Mouse (Mus musculus) hindbrain, embryonic 15.5 days (tissue): ENCODE results near the gene Slc25a1. TPM values are rescaled to one million over a fixed set of nuclear protein-coding genes. Genes with fewer than 3 reads are reported as not detected.

Experiments
- ATAC-seq: fragments of 200-750 bp; cut with Nextera tagmentation; 2 replicates; pipeline ENCODE4 v1.8.0; 2017; ENCODE audit warnings: low read depth, moderate number of reproducible peaks, moderate TSS enrichment; ENCODE audit not compliant: low FRiP score
- H3K27ac ChIP-seq: fragments of 300-500 bp; sonication (generic); replicated peaks from 2 replicates; pipeline ENCODE4 v1.5.1; 2015; ENCODE audit warnings: mild to moderate bottlenecking, inconsistent platforms
- H3K27me3 ChIP-seq: fragments of 300-500 bp; sonication (generic); 2 replicates; pipeline ENCODE4 v1.6.1; 2015; ENCODE audit warnings: control low read depth, inconsistent platforms
- H3K36me3 ChIP-seq: fragments of 300-500 bp; sonication (generic); 2 replicates; pipeline ENCODE4 v1.6.1; 2015; ENCODE audit warnings: control low read depth, inconsistent platforms
- H3K4me1 ChIP-seq: fragments of 300-500 bp; sonication (generic); replicated peaks from 2 replicates; pipeline ENCODE4 v1.6.1; 2015; ENCODE audit warnings: control low read depth, inconsistent platforms
- H3K4me2 ChIP-seq: fragments of 300-500 bp; sonication (generic); 2 replicates; pipeline ENCODE4 v1.6.1; 2015; ENCODE audit warnings: moderate library complexity, mild to moderate bottlenecking, inconsistent platforms
- H3K4me3 ChIP-seq: fragments of 300-500 bp; sonication (generic); 2 replicates; pipeline ENCODE4 v1.5.1; 2015; ENCODE audit warnings: mild to moderate bottlenecking, inconsistent platforms
- H3K9ac ChIP-seq: fragments of 300-500 bp; sonication (generic); 2 replicates; pipeline ENCODE4 v1.6.1; 2015; ENCODE audit warnings: inconsistent platforms
- H3K9me3 ChIP-seq: fragments of 300-500 bp; sonication (generic); 2 replicates; pipeline ENCODE4 v1.6.1; 2016; ENCODE audit warnings: control low read depth, inconsistent platforms
- WGBS: fragments of 180-500 bp; shearing (Covaris S2); methylation state at CpG from one replicate; pipeline ENCODE4 v1.1.7; 2015; 5-methylcytosine and 5-hydroxymethylcytosine counted together
- polyA plus RNA-seq: library from polyadenylated mRNA; unstranded; fragments of >200 nt; fragmentation: Nextera tagmentation; extraction: Ambion mirVana; gene quantifications from 2 replicates; pipeline ENCODE4 v1.2.1, GENCODE M21; 2015

The Slc25a1 gene
- polyA plus RNA-seq, 1 experiment from 2014 or later, result 203 TPM

DNA sequence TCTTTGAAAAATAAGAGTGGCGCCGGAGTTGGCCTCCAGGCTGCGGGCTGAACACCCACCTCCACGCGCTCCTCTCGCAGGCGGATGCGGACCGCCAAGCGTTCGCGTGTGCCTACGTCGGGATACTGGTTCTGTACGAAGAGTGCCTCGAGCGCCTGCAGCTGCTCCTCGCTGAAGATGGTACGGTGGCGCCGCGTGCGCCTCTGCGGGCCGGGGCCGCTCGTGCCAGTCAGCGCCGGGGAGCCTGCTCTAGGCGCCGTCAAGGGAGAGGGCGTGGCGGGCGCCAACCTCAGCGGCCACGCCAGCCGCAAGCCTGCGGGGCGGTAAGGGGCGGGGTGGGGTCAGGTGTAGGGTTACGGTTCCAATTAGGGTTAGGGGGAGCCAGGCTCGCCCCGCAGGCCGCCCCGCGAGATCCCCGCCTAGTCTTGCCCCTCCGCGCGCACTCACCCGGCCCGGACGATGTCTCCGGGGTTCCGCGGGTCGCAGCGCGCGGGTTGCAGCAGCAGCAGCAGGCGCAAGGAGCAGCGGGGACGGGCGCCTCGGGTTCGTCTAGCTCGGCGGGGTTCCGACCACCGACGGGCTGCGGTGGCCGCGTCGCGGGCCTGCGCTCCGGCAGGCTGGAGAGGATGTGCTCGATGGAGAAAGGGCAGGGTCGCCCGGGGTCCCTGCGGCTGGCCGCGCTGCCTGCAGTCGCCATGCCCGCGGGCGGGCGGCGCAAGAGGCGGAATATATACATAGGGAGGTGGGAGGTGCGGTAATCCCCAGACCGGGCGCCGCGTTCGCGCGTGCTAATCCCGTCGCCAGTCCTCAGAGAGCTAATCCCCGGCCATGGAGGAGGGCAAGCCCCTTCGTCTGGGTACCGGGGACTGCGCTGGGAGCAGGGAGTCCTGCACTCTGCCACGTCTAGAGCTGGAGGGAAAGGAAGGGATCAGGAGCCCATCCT lies 13.4 kb downstream of the Slc25a1 start, which contains the start of gene Gsc2:
Gsc2 (minus strand) TSS at position 753 of the 943 bp plus-strand sequence.
- peaks cover 19% of the 10 kb centered on the region for H3K4me1 ChIP-seq
- under 1% methylated on average over 104 of the region's 106 CpGs for WGBS
- peak within 1 kb of the TSS; percentile 29 for H3K4me3 ChIP-seq
- no peak within 1 kb of the TSS for H3K27ac ChIP-seq
- ATAC-seq, result no peak
- no peaks in the 10 kb centered on the region for H3K9me3 ChIP-seq
- no peaks in the 10 kb centered on the region for H3K36me3 ChIP-seq
- peaks cover 67% of the 10 kb centered on the region for H3K27me3 ChIP-seq
- no peak within 1 kb of the TSS for H3K9ac ChIP-seq
- H3K4me2 ChIP-seq, result peak within 1 kb of the TSS; percentile 55

DNA sequence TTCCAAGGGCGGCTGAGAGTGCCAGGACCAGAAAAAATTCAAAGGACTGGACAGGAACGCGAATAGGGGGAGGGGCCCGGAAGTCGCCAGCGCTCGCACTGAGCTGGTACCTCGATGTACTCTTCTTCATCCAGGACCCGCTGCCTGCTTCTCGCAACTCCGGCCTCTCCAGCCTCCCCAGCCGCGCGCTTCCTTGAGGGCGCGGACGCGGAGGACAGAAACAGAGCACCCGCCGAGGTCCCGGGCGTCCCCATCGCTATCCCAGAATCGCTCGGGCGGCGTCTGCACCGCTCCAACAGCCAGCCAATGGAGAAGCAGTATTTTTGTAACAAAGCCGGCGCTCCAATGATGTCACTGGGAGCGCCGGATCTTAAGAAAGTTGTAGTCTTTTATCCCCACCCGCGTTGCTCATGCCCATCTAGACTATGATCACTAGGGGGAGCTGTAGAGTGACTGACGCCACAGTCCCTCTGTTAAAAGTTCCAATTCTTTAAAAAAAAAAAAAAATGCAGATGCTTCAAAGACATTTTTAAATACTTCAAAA lies 16.9 kb downstream of the Slc25a1 start, which contains the start of gene Ess2:
Ess2 (minus strand) TSS at position 297 of the 544 bp plus-strand sequence.
- Histone ChIP-seq H3K4me2 (peak within 1 kb of the TSS; percentile 96), H3K9me3 (no peaks in the 10 kb centered on the region), H3K36me3 (peaks cover 29% of the 10 kb centered on the region), H3K4me1 (peaks cover 19% of the 10 kb centered on the region), H3K27ac (peak within 1 kb of the TSS; percentile 78), H3K27me3 (peaks cover 46% of the 10 kb centered on the region), H3K4me3 (peak within 1 kb of the TSS; percentile 89), H3K9ac (peak within 1 kb of the TSS; percentile 69)
- under 1% methylated on average over 35 of the region's 35 CpGs for WGBS
- ATAC-seq, result peak; percentile 94

DNA sequence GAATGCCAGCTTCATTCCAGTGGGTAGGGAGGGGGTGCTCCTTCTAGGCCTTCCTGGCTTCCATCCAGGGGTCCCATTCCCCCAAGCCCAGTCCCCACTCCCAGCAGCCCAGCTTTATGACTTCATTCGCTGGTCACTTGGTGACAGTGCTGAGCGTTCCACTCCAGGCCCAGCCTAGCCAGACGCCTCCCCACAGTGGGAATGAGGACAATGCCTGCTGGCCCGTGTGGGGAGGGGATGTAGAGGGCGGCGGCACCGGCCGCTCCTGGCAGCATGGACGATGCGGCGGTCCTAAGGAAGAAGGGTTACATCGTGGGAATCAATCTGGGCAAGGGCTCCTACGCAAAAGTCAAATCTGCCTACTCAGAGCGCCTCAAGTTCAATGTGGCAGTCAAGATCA lies 29.6 kb downstream of the Slc25a1 start, which contains the start of the genes Dgcr2 and Tssk2:
Dgcr2 (minus strand) TSS at position 101 of the 400 bp plus-strand sequence.
Tssk2 (plus strand) TSS at position 176 of the 400 bp plus-strand sequence.
- peaks cover 41% of the 10 kb centered on the region for H3K36me3 ChIP-seq
- no peak within 1 kb of the TSS for H3K4me2 ChIP-seq
- no peak within 1 kb of the TSS for H3K9ac ChIP-seq
- ATAC-seq, result no peak
- no peak within 1 kb of the TSS for H3K27ac ChIP-seq
- no peaks in the 10 kb centered on the region for H3K4me1 ChIP-seq
- H3K27me3 ChIP-seq, result no peaks in the 10 kb centered on the region
- H3K9me3 ChIP-seq, result no peaks in the 10 kb centered on the region
- no peak within 1 kb of the TSS for H3K4me3 ChIP-seq
- WGBS, result 90% methylated on average over 14 of the region's 14 CpGs

DNA sequence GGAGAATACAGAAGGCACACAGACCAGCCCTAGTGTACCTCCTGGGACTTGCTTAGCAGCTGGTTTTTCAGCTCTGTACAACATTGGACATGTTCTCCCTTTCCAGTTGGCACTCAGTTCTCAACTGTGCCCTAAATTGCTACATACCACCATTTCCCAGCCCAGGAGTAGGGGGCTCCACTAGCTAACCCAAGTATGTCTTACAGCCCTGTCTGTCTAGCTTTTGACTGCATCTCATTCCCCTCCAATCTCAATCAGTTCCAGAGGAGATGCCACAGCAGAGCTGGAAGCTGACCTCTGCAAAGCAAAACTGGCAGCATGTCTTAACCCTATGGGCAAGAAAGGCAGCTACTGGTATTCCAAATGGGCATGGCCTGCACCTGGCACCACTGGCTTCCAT lies 31.9 kb downstream of the Slc25a1 start:
- no peak for ATAC-seq
- Histone ChIP-seq H3K36me3 (peaks cover 19% of the 10 kb centered on the region), H3K9me3 (no peaks in the 10 kb centered on the region), H3K4me3 (no peak overlapping the region), H3K27ac (no peak overlapping the region), H3K4me1 (peaks cover 13% of the 10 kb centered on the region), H3K4me2 (no peak overlapping the region), H3K9ac (no peak overlapping the region), H3K27me3 (no peaks in the 10 kb centered on the region)

DNA sequence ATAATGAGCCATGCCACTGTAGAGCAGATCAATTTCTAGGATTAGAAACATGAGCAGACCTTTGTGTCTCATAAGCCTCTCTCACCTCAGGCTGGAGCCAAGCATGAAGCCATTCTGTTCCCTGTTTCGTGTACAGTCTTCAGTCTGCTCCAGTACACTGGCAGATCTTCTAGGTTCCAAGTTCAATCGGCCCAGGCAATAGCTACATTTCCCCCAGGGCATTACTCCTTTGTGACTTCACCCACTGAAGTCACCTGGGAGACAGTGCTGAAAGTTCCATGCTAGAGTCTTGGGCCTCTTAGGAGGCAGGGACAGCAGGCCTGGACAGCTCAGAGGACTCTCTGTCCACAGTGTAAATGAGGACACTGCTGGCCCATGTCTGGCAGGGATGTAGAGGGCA lies 34.1 kb downstream of the Slc25a1 start, which contains the start of gene Tssk1:
Tssk1 (plus strand) TSS at position 301 of the 400 bp plus-strand sequence.
- WGBS, result 90% methylated on average over 2 of the region's 2 CpGs

DNA sequence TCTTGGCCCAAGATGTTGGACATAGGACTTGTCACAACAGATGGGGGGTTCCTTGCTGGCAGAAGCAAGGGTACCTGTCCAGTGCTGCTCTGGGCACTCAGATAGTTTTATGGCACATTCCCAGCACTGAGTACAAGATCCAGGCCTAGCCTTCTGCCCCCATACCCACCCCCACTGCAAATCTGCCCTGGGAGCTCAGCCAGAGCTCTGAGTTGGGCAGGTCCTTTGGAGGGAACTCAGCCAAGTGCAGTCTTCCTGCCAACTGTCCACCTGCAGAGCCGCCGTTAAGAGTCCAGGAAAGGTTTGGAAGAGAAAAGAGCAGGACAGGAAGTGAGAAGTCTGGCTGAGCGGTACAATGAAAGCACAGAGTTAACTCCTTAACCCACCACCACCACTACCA lies 35.4 kb downstream of the Slc25a1 start:
- ATAC-seq, result no peak
- Histone ChIP-seq H3K9me3 (no peaks in the 10 kb centered on the region), H3K36me3 (no peaks in the 10 kb centered on the region), H3K4me1 (peaks cover 26% of the 10 kb centered on the region), H3K9ac (no peak overlapping the region), H3K27ac (peak overlapping the region; percentile 97), H3K4me2 (no peak overlapping the region), H3K4me3 (no peak overlapping the region), H3K27me3 (no peaks in the 10 kb centered on the region)
- WGBS, result 59% methylated on average over 3 of the region's 3 CpGs

More for the DNA sequence above, 34.1 kb downstream of the Slc25a1 start, which contains the start of gene Tssk1:
- Histone ChIP-seq H3K4me3 (no peak within 1 kb of the TSS), H3K4me1 (peaks cover 26% of the 10 kb centered on the region), H3K9ac (no peak within 1 kb of the TSS), H3K36me3 (no peaks in the 10 kb centered on the region), H3K27ac (no peak within 1 kb of the TSS), H3K9me3 (no peaks in the 10 kb centered on the region), H3K4me2 (no peak within 1 kb of the TSS), H3K27me3 (no peaks in the 10 kb centered on the region)
- no peak for ATAC-seq

DNA sequence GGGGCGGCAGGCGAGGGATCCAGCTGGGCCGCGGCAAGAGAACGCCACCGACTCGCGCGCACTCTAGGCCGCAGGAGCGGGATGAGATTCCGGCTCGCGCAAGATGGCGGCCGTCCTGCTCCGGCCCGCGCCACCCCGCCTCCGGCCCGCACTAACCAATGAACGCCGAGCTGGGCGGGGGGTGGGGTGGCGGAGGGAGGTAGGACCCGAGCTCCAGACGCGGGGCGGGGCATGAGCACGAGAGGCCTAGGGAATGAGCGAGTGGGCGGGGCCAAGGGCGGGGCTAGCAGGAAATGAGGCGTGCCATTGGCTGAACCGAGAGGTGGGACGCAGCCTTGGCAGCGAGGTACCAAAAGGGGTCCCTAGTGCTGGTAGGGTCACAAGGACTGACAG lies 36.5 kb downstream of the Slc25a1 start, which contains the start of gene Gm20518:
Gm20518 (minus strand) TSS at position 105 of the 393 bp plus-strand sequence.
- H3K4me1 ChIP-seq, result peaks cover 31% of the 10 kb centered on the region
- H3K27ac ChIP-seq, result peak within 1 kb of the TSS; percentile 97
- peak within 1 kb of the TSS; percentile 75 for H3K4me3 ChIP-seq
- H3K4me2 ChIP-seq, result peak within 1 kb of the TSS; percentile 72
- H3K9me3 ChIP-seq, result no peaks in the 10 kb centered on the region
- ATAC-seq, result peak; percentile 97
- H3K9ac ChIP-seq, result peak within 1 kb of the TSS; percentile 94
- H3K27me3 ChIP-seq, result no peaks in the 10 kb centered on the region
- WGBS, result under 1% methylated on average over 38 of the region's 38 CpGs
- H3K36me3 ChIP-seq, result no peaks in the 10 kb centered on the region

DNA sequence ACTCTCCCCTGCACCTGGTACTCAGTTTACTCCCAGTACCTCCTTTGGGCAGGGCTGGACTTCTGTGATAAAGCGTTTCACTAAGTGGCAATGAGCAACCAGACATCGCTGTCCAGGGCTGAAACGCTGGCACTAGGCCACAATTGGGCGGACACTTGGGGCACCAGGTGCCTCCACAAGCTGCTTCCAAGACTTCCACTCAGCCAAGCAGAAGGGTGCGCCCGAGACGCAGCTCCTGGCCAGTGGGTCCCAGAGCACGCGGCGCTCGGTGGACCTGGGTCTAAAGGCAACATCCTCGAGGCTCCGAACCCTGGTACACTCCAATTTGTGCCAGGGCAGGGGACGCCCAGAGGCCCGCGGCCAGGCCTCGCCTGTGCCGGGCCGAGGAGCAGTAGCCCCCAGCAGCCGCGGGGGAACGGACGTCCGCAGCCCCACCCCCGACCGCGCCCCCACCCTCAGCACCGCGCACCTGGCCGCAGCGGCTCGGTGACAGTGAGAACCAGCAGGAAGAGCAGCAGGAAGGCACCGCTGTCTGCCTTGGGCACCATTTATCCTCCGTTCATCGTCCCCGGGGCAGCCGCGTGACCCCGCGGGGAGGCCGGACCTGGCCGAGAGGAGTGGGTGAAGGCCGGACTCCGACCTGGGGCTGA lies 37.0 kb downstream of the Slc25a1 start:
- H3K27ac ChIP-seq, result peak overlapping the region; percentile 97
- ATAC-seq, result peak; percentile 62
- peak overlapping the region; percentile 94 for H3K9ac ChIP-seq
- under 1% methylated on average over 34 of the region's 44 CpGs for WGBS
- no peaks in the 10 kb centered on the region for H3K27me3 ChIP-seq
- H3K4me1 ChIP-seq, result peaks cover 36% of the 10 kb centered on the region
- H3K4me3 ChIP-seq, result peak overlapping the region; percentile 75
- H3K36me3 ChIP-seq, result no peaks in the 10 kb centered on the region
- H3K9me3 ChIP-seq, result no peaks in the 10 kb centered on the region
- peak overlapping the region; percentile 72 for H3K4me2 ChIP-seq

DNA sequence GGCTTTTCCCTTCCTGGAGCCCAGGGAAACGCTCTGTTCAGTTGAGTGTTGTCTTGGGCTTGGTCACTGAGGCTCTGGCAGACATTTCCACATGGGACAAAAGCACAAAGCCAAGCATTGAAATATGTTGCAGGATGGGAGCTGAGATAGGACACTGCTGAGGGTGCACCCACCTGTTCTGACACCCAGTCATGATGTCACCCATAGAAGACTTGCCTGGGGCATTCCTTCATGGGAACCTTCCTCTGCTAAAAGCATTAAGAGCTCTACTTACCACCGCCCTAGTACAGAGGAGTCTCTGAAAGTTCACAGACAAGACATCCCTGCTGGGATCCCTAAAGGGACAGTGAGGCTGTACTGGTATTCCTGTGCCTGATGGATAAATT lies 37.7 kb downstream of the Slc25a1 start:
- no peaks in the 10 kb centered on the region for H3K9me3 ChIP-seq
- H3K9ac ChIP-seq, result peak overlapping the region; percentile 94
- H3K4me1 ChIP-seq, result peaks cover 41% of the 10 kb centered on the region
- H3K4me3 ChIP-seq, result peak overlapping the region; percentile 75
- H3K27ac ChIP-seq, result no peak overlapping the region
- peak overlapping the region; percentile 72 for H3K4me2 ChIP-seq
- no peak for ATAC-seq
- H3K27me3 ChIP-seq, result no peaks in the 10 kb centered on the region
- 39% methylated on average over 2 of the region's 2 CpGs for WGBS
- H3K36me3 ChIP-seq, result no peaks in the 10 kb centered on the region

DNA sequence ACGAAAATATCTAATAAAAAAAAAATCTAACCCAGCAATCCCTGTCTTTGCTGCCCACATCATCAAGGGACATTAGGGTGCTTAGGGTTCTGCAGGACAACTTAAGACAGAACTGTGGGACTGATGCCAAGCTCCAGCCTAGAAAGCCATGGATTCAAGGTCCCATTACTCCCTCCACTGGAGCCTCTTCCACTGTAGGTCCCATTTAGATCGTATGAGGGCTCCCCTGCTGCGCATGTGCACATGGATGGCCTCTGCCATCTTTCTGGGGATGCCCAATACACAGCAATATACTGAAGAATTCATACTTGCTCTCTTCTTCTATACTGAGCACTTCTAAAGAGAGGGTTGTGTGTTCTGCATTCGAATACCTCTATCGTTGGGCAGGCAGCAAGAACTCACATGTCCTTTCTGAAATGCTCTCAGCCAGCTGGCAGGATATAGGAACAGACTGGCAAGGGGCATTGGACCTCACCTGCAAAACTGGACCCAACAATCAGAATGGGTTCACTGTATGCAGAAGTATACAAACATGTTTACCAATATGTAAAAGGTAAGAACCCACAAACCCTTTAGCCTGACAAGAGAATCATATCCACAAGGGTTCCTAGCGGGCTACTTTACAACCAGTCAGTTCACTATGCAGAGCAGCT lies 38.2 kb downstream of the Slc25a1 start:
- H3K9me3 ChIP-seq, result no peaks in the 10 kb centered on the region
- WGBS, result 86% methylated on average over 6 of the region's 6 CpGs
- no peak overlapping the region for H3K27ac ChIP-seq
- H3K36me3 ChIP-seq, result no peaks in the 10 kb centered on the region
- H3K27me3 ChIP-seq, result no peaks in the 10 kb centered on the region
- peak overlapping the region; percentile 72 for H3K4me2 ChIP-seq
- H3K4me1 ChIP-seq, result peaks cover 45% of the 10 kb centered on the region
- ATAC-seq, result no peak
- H3K9ac ChIP-seq, result peak overlapping the region; percentile 94
- H3K4me3 ChIP-seq, result peak overlapping the region; percentile 75

DNA sequence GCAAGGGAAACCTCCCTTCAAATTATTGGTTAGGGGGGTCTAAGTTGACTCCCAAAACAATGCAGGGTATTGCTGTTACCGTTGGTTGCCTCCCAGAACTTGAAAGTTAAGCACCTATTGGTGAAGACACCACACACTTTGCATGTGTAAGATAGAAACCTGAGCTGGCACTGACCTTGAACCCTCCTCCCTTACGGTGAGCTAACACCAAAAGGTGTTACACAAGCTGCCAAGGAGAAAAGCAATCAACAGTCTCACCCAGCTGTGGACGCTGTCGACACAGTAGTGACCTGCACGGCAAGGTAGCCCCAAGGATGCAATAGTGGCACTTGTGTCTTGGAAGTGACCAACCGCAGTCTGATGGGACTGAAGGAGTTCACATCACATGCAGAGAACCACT lies 43.9 kb downstream of the Slc25a1 start:
- Histone ChIP-seq H3K4me1 (peaks cover 23% of the 10 kb centered on the region), H3K27me3 (no peaks in the 10 kb centered on the region), H3K4me2 (no peak overlapping the region), H3K9me3 (no peaks in the 10 kb centered on the region), H3K27ac (no peak overlapping the region), H3K9ac (no peak overlapping the region), H3K4me3 (no peak overlapping the region), H3K36me3 (no peaks in the 10 kb centered on the region)
- 88% methylated on average over 6 of the region's 6 CpGs for WGBS
- no peak for ATAC-seq
